Mouse (Mus musculus): ENCODE results near the gene Abhd18. TPM values are rescaled to one million over a fixed set of nuclear protein-coding genes. Genes with fewer than 3 reads are reported as not detected.

Abhd18 gene
- total RNA-seq, 4 experiments from 2014 or later = 53.1 to 96.0 (median 73.4) TPM

GRCm38 (mm10) chr3:40950601-40951201 lies 103.9 kb downstream of the Abhd18 start:
- DNase-seq (ENCODE audit: low spot score) = peak; percentile 65

DNA sequence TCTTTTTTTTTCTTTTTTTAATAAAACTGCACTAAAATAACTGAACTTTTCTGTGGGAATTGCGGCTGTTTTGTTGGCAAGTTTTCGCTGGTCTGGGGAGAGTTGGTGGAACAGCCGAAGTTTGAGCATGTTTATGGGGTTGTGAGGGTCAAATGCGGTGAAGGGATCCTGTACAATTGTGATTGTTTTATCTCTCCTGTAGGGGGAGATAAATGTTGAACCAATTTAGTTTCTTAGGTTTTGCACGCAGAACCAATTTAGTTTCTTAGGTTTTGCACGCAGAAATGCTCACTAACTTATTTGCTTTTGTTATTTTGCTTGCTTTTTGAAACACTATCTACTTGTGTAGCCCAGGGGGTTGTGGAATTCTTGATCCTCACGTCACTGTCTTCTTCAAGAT lies 104.6 kb downstream of the Abhd18 start:
- peak; percentile 22 for DNase-seq (ENCODE audit: low spot score)

DNA sequence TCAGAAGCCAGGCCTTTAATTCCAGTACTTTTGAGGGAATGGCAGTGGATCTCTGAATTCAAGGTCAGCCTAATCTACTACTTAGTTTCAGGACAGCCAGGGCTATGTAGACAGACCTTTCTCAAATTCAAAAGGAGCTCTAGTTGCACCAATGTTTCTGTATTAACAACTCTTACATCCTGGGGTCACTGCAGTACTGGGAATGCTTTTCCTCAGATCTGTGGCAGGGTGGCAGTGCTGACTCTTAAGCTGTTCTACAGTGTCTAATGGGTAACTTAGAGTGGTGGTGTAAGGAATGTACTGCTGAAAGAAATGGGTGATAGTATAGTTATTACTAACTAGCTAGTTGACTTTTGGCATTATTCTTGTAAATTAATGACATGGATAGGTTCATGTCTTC lies 105.8 kb downstream of the Abhd18 start:
- no peak for DNase-seq (ENCODE audit: low spot score)

GRCm38 (mm10) chr3:40954792-40955191 lies 108.0 kb downstream of the Abhd18 start:
- no peak for DNase-seq (ENCODE audit: low spot score)

- DNase-seq (ENCODE audit: low spot score) = no peak
Observed at GRCm38 (mm10) chr3:40958831-40959230, 112.1 kb downstream of the Abhd18 start.

DNA sequence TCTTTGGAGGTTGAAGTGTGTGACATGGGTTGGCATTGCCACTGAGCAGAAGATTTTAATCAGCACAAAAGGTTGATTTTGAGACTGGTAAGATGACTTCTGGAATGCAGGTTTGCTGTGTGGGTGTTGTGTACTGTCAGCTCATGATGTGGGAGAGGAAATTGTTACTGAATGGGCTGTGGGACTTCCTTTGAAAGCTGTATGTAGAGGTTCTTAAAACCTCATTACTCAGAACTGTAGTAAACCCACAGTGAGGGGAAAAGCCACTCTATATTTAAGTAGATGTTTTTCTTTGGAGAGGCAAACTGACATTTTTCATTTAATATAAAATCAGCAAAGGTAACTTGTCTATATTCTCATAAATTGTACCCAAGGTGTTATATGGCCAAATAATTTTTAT lies 134.0 kb downstream of the Abhd18 start:
- no peak for DNase-seq (ENCODE audit: low spot score)

DNA sequence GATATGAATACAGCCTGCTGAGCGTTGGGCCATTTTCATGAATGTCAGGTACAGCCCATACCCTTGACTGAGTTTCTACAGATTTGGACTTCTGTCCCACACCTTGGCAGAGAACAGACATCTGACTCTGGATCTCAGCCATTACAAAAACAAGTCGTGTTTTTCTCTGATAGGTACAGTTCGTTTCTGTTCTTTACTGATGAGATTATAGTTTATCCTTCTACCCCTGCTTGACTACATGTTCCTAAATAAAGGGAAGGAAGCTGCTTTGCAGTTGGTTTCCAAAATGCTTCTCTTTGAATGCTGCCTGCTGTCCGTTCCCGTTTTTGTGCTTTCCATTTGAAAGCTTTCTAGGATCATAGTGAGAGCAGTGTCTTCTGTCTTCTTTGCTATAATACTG lies 140.8 kb downstream of the Abhd18 start:
- DNase-seq (ENCODE audit: low spot score) = no peak

Other genes with a start within 250 kb of the Abhd18 start
- under 1 TPM; 0.17 to 0.38 (median 0.28) TPM for gene Slc25a31, start 138.1 kb upstream of the Abhd18 start, total RNA-seq (2022)
- 10 to 100 TPM; 50.2 to 54.8 (median 52.3) TPM for gene Hspa4l, start 102.5 kb upstream of the Abhd18 start, total RNA-seq (2022)
- 1 to 10 TPM; 1.4 to 2.6 (median 1.8) TPM for gene Plk4, start 47.0 kb upstream of the Abhd18 start, total RNA-seq (2022)
- gene Mfsd8, start 84 bp upstream of the Abhd18 start, total RNA-seq (2022) = 10 to 100 TPM; 18.8 to 23.6 (median 21.8) TPM
- gene 1700034I23Rik, start 55.6 kb downstream of the Abhd18 start, total RNA-seq (2022) = under 1 TPM in 3 of 4 experiments, not detected in 1; 0.16 to 0.35 (median 0.25) TPM
- 10 to 100 TPM; 59.3 to 71.1 (median 65.5) TPM for gene Larp1b, start 102.9 kb downstream of the Abhd18 start, total RNA-seq (2022)
- 10 to 100 TPM; 33.9 to 36.7 (median 34.6) TPM for gene Pgrmc2, start 236.1 kb downstream of the Abhd18 start, total RNA-seq (2022)

Data from heart, adult 8-10 months (tissue).